Mouse (Mus musculus) stomach, postnatal 0 days (tissue): ENCODE measurements at regions not wholly inside any gene's neighbourhood (a gene's known extent, or its start where the extent isn't known, plus 50 kb on each side); places are given as distances from the start of the nearest gene placed in this dataset.
A peak's percentile ranks its signal among the peaks of the same experiment; 100 is the strongest.

Experiments
- CTCF ChIP-seq: IDR thresholded peaks from 2 replicates; pipeline ENCODE4 v1.5.1; 2016; ENCODE audit warnings: antibody characterized with exemption, low read depth, mild to moderate bottlenecking, moderate library complexity
- EP300 ChIP-seq: optimal IDR thresholded peaks from 2 replicates; pipeline ENCODE3; 2016; ENCODE audit warnings: antibody characterized with exemption

- TF ChIP-seq EP300, result peak; percentile 28
- no peak for TF ChIP-seq CTCF
Measured at GRCm38 (mm10) chr8:115462657-115463056, 244.9 kb downstream of the Maf start.
